Mouse (Mus musculus): ENCODE data around the gene Il7r.
A peak's percentile ranks its signal among the peaks of the same experiment; 100 is the strongest.
"Not testable (repeated sequence)": the region's sequence is repeated elsewhere in the genome, so short reads cannot be mapped to it uniquely, and the experiment has no call there.

Il7r gene

DNA sequence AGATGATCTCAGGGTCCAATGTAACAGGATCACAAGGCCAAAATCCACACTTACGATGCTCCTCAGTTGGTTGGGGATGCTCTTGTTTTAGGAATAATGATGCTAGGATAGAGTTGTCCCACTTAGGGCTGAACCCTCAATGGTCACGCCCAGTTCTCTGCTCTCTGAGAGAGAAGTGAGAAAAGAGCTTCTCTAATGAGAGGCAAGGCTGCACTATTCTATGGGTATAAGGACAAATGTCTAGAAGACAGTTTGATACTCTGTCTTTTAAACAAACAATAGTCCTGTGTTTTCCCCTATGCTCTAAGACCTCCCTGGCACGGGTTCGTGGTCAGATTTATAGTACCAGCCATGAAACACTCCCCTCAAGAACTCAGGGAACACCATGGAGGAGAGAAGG lies at the start of gene Il7r:
Gene Il7r, minus strand, starts transcription at position 101 of the 400 bp plus-strand sequence.
- DNase-seq = no peak

- DNase-seq = no peak
These were observed 47.3 kb upstream of the Il7r start for GRCm38 (mm10) chr15:9577303-9577702.

DNA sequence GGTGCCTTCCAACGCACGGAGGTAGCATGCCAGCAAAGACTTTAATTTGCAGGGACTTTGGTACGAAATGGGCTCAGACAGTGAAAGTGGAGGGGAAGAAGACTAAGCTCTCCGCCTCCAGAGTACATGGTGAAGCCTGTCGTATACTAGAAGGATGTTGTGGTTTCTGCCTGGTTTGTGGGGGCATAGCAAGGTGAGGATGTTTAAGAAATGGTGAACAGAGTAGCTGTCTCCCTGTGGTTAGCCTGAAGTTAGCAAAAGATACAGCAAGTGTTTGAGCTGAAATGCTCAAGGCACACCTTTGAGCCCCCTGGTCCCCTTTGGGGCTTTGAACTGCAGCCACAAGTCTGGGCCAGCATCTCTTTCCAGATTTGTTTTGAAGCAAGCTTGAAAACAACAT lies 44.8 kb upstream of the Il7r start:
- DNase-seq = no peak

DNA sequence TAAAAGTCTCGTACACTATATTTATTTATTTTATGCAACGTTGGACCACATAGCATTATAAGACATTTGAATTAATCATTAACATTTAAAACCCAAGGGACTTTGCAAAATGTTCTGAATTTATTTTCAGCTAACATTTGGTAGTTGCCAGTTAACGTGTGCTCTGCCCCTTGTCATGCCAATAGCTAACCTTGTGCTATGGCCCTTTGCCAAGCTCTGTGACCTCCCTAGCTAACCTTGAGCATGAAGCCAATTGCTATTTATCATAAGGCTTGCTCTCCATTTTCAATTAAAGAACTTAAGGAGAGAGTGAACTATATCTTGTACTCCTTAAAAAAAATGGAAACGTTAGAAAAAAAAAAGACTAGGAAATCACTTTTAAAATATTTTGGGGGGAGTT lies 43.4 kb upstream of the Il7r start:
- DNase-seq = peak; percentile 65 to 76

DNA sequence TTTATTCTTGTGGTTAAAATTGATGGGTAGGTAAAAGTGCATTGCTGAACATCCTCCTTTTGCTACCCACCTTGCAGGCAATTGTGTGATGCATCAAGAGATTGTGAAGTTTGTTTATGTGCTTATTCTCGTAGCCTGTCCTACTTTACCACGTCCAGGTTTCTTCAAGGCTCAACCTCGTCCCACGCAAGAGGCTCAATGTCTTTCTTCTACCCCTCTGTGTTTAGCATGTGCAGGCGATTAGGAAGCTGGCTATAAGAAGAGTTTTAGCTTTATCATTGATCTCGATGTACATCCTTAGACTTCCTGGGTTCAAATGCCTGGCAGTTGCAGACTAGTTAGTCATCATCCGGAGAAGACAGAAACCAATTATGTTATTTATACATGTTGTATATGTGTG lies 42.7 kb upstream of the Il7r start:
- no peak for DNase-seq

DNA sequence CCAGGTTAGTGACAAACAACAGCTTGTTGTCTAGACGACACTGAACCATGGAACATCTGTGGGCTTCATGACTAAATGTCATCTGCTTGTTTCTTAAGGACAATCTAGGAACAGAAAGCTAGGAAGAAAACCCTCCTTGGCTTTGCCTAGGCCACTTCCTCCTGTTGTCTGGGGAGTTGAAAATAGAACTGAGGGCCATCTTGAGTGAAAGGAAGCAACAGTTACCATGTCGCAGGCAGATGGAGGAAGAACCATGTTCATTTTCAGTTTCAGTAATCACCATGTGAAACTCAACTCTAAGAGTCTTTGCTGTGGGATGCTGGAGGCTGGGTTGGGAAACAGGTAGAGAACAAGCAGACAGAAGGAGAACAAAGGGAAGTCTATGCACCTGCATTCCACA lies 41.9 kb upstream of the Il7r start:
- DNase-seq = no peak

GRCm38 (mm10) chr15:9567316-9567715 lies 37.3 kb upstream of the Il7r start:
- DNase-seq = no peak

DNA sequence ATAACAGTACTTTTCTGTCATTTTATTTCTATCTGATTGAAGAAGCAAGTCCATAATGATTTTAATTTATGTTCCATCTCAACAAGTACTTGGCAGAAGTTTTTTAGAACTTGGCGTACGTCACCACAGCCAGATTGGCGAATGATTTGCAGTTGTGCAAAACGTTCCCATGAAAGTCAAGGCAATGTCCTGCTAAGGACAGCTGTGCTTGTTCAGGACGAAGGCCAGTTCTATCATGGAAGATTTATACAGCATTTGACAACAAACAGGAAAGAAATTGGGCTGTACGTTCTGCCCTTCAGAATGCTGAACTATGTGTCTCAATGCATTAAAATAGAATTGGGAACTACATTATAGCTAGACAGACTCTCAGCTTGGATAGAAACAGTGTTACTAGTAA lies 35.4 kb upstream of the Il7r start:
- no peak for DNase-seq

- DNase-seq = no peak
These were observed 34.2 kb upstream of the Il7r start for GRCm38 (mm10) chr15:9564156-9564555.

DNA sequence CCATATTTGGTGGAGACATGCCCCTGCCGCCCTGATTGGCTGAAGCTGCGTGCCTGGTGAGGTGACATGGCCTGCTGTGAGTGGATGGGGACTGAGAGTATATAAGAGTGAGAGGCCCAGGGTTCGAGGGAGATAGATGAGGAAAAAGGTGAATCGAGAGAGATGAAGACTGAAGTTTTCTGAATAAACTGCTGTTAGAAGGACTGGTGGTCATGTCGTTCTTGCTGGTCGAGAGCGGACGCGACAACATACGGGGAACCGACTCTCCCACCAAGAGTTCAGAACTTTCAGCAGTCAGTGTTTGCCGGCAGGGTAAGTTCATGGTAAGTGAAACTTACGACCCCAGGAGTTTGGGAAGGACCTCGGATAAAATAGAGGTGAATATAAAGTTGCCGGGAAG lies 27.3 kb upstream of the Il7r start:
- not testable (repeated sequence) for DNase-seq

DNA sequence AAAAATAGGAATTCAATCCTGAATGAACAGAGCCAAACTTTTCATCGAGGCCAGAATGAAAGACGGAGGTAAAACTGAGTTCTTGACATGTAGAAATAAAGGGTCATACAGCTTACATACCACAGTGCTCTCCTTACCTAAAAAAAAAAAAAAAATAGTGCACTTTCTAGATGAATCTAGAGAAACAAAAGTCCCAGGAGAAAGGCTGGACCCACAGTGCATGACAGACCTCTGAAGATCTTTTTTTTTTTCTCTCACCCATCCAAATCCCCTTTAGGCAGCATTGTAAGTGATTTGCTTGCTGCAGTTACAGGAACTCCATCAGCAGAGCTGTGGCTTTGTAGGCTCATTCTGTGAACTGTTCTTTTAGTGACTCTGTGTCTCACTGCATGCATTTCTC lies 19.0 kb upstream of the Il7r start:
- no peak for DNase-seq

- DNase-seq = no peak
These were observed 5.2 kb upstream of the Il7r start for GRCm38 (mm10) chr15:9535200-9535599.

DNA sequence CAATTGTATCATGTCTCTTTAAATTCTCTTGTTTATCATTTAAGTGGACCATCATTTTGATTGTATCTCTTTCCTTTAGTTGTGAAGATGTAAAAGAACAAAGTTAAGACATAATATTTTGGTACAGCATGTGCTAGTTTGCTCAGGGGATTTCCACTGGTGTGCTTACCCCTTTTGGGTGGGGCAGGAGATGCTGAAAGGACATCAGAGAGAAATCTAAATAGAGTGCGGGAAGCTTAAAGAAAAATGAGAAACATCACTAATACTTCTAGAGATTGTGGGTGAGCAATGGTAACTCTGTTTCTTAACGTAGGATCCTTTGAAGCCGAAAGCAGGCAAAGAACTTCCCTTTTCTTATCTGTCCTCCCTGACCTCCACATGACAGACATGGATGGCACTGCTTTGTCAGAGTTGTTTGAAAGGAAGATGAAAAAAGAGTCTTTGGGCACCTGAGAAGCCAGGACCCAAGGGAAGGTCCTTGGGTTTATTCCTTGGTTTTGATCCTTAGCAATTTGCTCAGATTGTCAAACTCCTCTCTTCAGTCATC lies 3.5 kb upstream of the Il7r start:
- DNase-seq = no peak

DNA sequence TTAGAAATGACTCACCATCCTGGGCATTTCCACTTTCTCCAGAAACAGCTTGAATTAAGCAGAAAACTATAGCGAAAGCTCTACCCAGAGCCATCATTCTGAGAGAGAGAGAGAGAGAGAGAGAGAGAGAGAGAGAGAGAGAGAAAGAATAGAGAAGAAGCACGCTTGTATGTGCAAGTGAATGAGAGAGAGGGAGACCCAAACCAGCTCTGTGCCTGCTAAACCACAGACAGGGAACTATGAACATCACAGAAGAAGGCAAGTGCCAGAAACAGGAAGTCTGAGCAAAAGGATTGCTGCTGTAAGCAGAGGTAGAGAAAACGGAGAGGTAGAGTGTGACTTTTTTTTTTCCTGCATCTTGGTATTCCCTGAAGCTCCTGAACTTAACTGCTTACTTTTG lies 330 bp downstream of the Il7r start:
- no peak for DNase-seq

DNA sequence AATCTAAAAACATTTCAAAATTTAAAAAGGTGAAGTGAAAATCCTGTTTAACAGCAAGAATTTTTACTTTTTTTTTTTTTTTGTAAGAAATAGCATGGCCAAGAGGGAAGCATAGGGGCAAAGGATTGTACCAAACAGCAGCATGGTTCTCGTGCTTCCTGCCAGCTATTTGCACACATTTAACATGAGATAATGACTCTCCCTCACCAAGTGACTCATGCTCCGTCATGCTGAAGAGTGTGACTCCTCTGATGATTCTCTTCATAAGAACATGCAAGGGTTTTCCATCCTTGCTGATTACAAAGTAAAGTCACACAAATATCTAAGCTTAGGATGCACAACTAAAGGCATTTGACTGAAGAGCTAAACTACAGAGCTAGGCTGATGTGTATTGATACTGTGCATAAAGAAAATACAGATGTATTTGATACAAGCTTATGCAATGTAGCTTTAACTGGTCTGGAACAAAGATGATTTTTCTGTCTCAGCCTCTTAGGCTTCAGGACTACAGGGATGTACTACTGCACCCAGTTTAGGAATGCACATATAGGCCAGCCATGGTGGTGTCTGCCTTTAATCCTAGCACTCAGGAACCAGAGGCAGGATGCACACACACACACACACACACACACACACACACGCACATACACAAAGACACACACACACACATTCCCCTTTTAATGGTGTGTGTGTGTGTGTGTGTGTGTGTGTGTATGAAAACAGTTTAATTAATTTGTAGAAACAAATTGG lies 1.6 kb downstream of the Il7r start:
- no peak for DNase-seq

DNA sequence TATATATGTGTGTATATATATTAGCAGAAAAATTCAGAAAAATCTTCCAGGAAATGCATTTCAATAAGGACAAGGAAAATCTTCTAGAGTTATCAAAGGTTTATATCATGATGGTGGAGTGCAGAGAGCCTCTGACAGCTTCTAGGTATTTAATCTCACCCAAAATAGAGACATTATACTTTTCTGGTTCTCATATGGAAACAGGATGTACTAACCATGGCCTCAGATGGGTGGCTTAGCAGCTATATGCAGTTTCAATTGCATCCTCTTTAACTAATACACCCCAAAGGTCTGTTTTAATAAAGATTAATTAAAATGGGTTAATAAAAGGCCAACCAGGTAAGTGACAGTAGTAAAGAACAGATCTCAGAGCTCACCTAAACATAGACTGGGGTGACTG lies 3.6 kb downstream of the Il7r start:
- DNase-seq = no peak

DNA sequence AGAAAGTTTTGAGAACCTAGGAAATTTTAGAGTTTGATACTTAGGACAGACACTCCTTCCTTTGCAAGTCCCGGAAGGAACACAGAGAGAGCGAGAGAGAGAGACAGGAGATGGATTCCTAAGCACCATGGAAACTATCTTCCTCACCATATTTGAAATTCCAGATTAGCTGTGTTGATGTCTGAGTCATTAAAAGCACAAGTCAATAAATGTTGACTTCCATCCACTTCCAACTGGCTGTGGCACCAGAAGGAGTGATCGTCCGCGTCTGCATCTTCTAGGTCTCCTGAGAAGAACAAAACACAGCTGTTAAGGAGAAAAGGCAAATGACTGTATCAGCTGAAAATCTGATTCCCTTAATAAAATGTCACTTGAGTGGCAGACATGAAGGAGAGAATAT lies 5.1 kb downstream of the Il7r start:
- DNase-seq = no peak

DNA sequence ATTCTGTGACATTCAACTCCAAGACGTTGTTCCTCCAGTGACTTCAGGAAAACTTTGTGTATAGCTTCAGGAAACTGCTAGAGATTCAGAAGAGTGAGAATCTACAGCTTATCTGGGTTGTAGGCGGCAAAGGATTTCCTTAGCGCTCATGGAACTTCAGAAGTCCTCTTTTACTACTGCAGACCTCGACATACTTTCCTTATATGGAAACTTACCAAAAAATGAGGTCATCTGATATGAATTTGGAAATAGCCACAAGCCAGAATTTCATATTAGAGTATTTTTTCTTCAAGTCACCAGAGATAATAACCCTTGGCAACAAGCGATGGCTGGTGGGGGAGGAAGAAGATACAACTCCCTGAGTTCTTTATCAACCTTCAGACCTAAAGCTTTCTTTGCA lies 6.0 kb downstream of the Il7r start:
- DNase-seq = no peak

DNA sequence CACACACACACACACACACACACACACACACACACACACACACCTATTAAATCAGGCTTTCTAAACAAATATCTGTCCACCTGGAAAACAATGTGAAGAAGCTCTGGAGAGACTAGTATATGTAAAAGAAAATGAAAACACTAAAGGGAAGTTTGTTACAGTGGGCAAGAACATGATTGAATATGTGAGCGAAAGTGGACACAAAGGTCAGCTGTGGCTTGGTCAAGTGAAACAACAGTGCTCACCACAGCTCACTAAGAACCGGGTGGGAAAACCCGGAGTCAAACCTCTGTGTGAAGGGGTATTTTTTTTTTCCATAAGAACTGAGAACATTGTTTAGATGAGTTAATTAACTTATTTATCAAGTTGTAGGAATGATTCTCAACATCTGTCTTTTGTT lies 6.9 kb downstream of the Il7r start:
- DNase-seq = no peak

DNA sequence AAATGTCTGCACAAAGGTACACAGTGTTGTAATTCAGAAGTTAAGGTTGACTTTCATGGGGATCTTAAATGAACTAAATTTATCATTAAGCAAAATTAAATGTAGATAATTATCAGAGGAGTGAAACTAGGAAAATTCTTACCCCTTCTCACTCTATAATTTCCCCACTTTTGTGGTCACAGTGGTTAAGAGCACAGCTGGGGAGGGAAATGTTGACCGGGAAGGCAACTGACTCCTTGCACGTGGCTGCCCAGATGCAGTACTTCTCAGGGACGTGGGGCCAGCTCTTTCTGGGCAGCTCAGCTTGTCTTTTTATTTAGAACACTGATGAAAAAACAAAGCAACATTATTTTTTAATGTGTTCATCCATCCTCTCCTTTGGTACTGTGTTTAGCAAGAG lies 37.9 kb downstream of the Il7r start:
- DNase-seq = no peak

DNA sequence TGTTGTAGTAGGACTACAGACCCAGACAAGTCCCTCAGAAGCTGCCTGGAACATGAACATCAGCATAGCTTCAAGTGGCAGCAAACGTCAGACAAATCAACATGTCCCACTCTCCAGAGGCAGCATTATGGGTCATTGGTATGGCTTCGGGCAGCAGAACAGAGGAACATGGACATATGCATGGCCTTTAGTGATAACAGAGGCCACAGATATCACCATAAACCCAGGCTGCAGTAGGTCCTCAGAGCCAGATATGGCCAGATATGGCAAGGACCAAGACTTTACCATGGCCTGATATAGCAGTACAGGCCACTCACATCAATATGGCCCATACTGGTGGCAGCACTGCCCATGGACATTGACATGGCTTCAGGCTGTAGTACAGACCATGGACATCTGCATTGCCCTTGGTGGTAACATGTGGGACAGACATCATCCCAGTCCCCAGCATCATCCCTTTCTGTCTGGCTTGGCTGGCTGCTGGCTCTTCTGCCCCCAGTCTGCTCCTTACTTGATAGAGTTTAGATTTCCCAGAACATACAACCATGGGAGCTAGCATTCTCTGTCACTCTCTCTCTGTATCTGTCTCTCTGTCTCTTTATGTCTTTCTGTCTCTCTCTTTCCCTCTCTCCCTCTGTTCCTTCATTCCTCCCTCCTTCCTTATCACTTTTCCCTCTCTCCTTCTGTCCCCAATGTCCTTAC lies 40.4 kb downstream of the Il7r start:
- DNase-seq = no peak

- no peak for DNase-seq
These were observed 56.8 kb downstream of the Il7r start for GRCm38 (mm10) chr15:9473188-9473587.

GRCm38 (mm10) chr15:9472618-9473017 lies 57.4 kb downstream of the Il7r start:
- no peak for DNase-seq

GRCm38 (mm10) chr15:9472167-9472566 lies 57.8 kb downstream of the Il7r start:
- no peak for DNase-seq
